Mouse (Mus musculus) neural tube, embryonic 14.5 days (tissue): Measurements from ENCODE around the gene Nedd9. TPM values are rescaled to one million over a fixed set of nuclear protein-coding genes. Genes with fewer than 3 reads are reported as not detected.

ENCODE experiments used
- ATAC-seq: fragments of 200-750 bp; cut with Nextera tagmentation; 2 replicates; pipeline ENCODE4 v1.8.0; 2017; ENCODE audit warnings: low read depth, mild to moderate bottlenecking, moderate TSS enrichment, moderate library complexity
- H3K27ac ChIP-seq: fragments of 300-500 bp; sonication (generic); 2 replicates; pipeline ENCODE4 v1.5.1; 2014; ENCODE audit warnings: low read depth, mild to moderate bottlenecking, control low read depth, low read length, moderate library complexity, mixed read lengths
- H3K27me3 ChIP-seq: fragments of 300-500 bp; sonication (generic); 2 replicates; pipeline ENCODE4 v1.6.1; 2014; ENCODE audit warnings: low read length; ENCODE audit not compliant: control insufficient read depth, insufficient read depth
- H3K36me3 ChIP-seq: fragments of 300-500 bp; sonication (generic); 2 replicates; pipeline ENCODE4 v1.6.1; 2014; ENCODE audit warnings: low read length, mixed read lengths; ENCODE audit not compliant: control insufficient read depth, insufficient read depth
- H3K4me1 ChIP-seq: fragments of 300-500 bp; sonication (generic); 2 replicates; pipeline ENCODE4 v1.6.1; 2014; ENCODE audit warnings: low read length; ENCODE audit not compliant: control insufficient read depth, insufficient read depth
- H3K4me2 ChIP-seq: fragments of 300-500 bp; sonication (generic); 2 replicates; pipeline ENCODE4 v1.6.1; 2014; ENCODE audit warnings: mild to moderate bottlenecking, low read depth, low read length, control low read depth
- H3K4me3 ChIP-seq: fragments of 300-500 bp; sonication (generic); 2 replicates; pipeline ENCODE4 v1.5.1; 2014; ENCODE audit warnings: low read depth, low read length, control low read depth, mixed read lengths
- H3K9ac ChIP-seq: fragments of 300-500 bp; sonication (generic); replicated peaks from 2 replicates; pipeline ENCODE4 v1.6.1; 2014; ENCODE audit warnings: low read depth, mild to moderate bottlenecking, control low read depth, low read length, mixed read lengths
- H3K9me3 ChIP-seq: fragments of 300-500 bp; sonication (generic); 2 replicates; pipeline ENCODE4 v1.6.1; 2016; ENCODE audit warnings: low read length; ENCODE audit not compliant: control insufficient read depth
- WGBS: fragments of 180-500 bp; shearing (Covaris S2); extraction: QIAGEN DNeasy Blood & Tissue Kit; methylation state at CpG from one replicate; pipeline ENCODE4 v1.1.7; 2014; 5-methylcytosine and 5-hydroxymethylcytosine counted together
- polyA plus RNA-seq: library from polyadenylated mRNA; unstranded; fragments of >200 nt; fragmentation: Nextera tagmentation; extraction: Ambion mirVana; gene quantifications from 2 replicates; pipeline ENCODE4 v1.2.1, GENCODE M21; 2014

Nedd9 gene
- polyA plus RNA-seq, 1 experiment from 2014 or later, result 15.1 TPM

DNA sequence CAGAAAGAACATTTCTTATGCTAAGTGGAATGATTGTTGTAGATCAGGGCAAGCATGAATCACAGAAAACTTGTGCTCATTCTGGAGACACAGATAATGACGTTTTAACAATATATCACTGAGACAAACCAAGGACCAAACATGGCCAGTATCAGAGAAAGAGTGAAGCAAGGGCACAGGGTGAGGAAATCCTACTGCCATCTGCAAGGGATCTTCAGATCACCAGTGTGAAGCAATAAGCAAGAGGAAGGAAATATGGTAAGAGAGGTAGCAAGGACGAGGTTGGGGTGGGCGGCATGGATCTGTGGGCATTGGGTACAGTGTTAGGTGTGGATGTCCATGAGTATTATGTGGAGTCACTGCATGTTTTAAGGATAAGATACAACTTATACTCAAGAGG, 13.6 kb upstream of the Nedd9 start:
- Histone ChIP-seq H3K27ac (no peak overlapping the region), H3K9ac (no peak overlapping the region), H3K4me3 (no peak overlapping the region), H3K4me1 (no peaks in the 10 kb centered on the region), H3K9me3 (no peaks in the 10 kb centered on the region), H3K4me2 (no peak overlapping the region), H3K27me3 (no peaks in the 10 kb centered on the region), H3K36me3 (no peaks in the 10 kb centered on the region)
- 87% methylated on average over 3 of the region's 3 CpGs for WGBS
- no peak for ATAC-seq

DNA sequence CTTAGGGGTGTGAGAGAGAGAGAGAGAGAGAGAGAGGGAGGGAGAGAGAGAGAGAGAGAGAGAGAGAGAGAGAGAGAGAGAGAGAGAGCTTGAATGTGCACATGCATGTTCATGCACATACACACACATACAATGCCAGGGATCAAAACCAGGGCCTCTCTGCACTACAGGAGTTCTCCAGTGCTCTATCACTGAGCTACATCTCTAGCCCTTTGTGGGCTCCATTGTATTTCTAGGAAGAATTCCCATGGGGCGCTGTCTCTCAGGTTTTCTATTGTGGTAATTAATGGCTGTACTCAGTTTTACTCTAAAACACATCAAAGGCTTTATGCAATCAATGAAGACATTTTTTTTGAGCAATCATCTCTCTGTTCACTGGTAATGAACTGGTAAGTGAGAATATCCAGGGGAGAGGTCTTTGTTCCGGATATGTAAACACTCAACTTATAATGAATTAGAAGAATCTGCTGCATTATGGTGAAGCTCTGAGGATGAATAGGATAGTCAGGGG, 11.5 kb upstream of the Nedd9 start:
- Histone ChIP-seq H3K9ac (no peak overlapping the region), H3K4me3 (no peak overlapping the region), H3K27ac (no peak overlapping the region), H3K4me2 (no peak overlapping the region), H3K4me1 (no peaks in the 10 kb centered on the region), H3K9me3 (no peaks in the 10 kb centered on the region), H3K36me3 (no peaks in the 10 kb centered on the region), H3K27me3 (no peaks in the 10 kb centered on the region)
- no peak for ATAC-seq
- 72% methylated on average over 2 of the region's 2 CpGs for WGBS

DNA sequence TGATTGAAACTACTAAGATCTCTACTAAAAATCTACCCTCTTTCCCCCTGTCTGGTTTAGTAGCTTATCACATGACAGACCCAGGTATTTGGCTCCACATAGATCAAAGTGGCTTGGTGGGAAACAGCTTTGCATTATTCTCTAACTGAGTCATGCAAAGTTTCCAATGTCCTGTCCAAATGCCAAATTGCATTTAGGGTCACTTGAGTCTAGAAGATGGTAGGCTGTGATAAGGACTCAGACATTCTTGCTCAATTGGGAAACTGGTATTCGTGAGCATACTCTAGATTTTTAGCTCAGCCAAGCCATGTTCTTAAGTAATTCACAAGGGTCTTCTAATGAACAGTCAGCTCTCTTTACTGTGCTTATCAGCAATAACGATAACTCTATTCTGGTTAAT, 7.5 kb upstream of the Nedd9 start:
- 90% methylated on average over 2 of the region's 2 CpGs for WGBS
- Histone ChIP-seq H3K36me3 (no peaks in the 10 kb centered on the region), H3K9ac (no peak overlapping the region), H3K27me3 (no peaks in the 10 kb centered on the region), H3K4me1 (no peaks in the 10 kb centered on the region), H3K27ac (no peak overlapping the region), H3K9me3 (no peaks in the 10 kb centered on the region), H3K4me2 (no peak overlapping the region), H3K4me3 (no peak overlapping the region)
- no peak for ATAC-seq

DNA sequence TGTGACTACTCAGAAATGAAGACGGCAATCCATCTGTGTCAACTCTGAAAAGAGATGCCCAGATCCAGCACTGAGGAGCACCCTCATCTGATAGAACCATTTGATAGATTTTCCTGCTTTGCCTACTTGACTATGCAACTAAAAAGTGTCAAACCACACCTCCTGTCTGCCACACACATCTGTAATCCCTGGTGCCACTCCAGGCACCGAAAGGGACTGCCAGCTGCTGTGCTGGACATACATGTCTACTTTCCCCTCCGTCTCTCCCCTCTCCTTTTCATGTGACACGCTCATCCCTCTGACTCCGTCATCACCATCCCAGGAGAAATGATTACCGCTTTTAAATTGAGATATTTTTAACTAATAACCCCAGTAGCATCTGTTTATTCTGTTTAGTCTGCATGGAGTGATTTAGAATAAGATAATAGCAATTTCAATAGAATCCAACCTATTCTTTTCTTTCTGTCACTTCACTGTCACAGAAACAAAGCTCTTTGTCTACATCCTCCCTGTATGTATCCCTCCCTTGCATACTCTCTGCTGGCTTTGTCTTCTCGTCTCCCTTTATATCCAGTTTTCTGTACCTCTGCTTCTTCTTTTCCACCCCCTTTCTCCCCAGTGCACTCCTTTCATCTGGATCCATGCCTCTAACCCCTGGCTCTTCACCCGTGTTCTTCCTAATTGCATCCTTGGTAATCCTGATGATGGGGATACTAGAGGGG, 5.0 kb upstream of the Nedd9 start:
- Histone ChIP-seq H3K9ac (no peak overlapping the region), H3K27me3 (no peaks in the 10 kb centered on the region), H3K4me3 (no peak overlapping the region), H3K9me3 (no peaks in the 10 kb centered on the region), H3K27ac (no peak overlapping the region), H3K4me2 (no peak overlapping the region), H3K36me3 (no peaks in the 10 kb centered on the region), H3K4me1 (no peaks in the 10 kb centered on the region)
- no peak for ATAC-seq
- 58% methylated on average over 8 of the region's 8 CpGs for WGBS

DNA sequence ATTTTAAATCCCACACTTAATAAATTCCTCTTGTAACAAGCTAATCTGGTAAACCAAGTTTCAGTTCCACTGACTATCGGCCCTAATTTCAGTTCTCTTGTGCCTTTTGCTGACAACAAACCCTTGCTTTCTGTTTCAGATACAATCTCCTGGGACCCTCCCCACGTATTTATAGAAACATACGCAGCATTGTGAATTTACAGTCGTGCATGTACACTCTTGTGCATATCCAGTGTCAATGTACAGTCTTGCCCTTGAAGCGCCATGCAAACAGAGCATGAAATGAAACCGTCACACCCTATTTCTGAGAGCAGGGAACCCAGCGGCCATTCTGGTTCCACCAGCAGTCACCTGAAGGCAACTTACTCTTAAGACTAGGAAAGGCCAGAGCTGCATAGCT, 4.4 kb upstream of the Nedd9 start:
- no peaks in the 10 kb centered on the region for H3K27me3 ChIP-seq
- WGBS, result 69% methylated on average over 7 of the region's 7 CpGs

DNA sequence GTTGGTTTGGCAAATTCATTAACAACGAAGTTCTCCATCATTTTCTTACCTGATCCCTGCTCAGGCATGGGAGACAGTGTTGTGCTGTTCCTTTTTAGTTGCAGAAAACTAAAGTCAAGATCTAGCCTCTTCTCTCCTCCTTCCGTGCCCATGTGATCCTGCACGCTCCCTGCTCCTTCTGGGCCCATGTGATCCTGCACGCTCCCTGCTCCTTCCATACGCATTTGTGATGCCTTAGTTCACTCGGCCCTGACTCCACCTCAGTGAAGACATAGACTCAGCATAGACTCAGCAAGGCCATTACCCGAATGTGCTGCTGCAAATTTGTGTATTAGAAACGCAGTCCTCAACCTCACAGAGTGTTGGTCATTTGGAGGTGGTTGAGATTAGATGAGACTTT, 3.1 kb upstream of the Nedd9 start:
- Histone ChIP-seq H3K27ac (no peak overlapping the region), H3K27me3 (no peaks in the 10 kb centered on the region), H3K9me3 (no peaks in the 10 kb centered on the region), H3K4me3 (no peak overlapping the region), H3K4me1 (no peaks in the 10 kb centered on the region), H3K4me2 (no peak overlapping the region), H3K9ac (no peak overlapping the region), H3K36me3 (no peaks in the 10 kb centered on the region)
- ATAC-seq, result no peak
- 59% methylated on average over 8 of the region's 8 CpGs for WGBS

More for the DNA sequence above, 4.4 kb upstream of the Nedd9 start:
- Histone ChIP-seq H3K4me3 (no peak overlapping the region), H3K27ac (no peak overlapping the region), H3K9ac (no peak overlapping the region), H3K4me1 (no peaks in the 10 kb centered on the region), H3K36me3 (no peaks in the 10 kb centered on the region), H3K9me3 (no peaks in the 10 kb centered on the region), H3K4me2 (no peak overlapping the region)
- ATAC-seq, result no peak

DNA sequence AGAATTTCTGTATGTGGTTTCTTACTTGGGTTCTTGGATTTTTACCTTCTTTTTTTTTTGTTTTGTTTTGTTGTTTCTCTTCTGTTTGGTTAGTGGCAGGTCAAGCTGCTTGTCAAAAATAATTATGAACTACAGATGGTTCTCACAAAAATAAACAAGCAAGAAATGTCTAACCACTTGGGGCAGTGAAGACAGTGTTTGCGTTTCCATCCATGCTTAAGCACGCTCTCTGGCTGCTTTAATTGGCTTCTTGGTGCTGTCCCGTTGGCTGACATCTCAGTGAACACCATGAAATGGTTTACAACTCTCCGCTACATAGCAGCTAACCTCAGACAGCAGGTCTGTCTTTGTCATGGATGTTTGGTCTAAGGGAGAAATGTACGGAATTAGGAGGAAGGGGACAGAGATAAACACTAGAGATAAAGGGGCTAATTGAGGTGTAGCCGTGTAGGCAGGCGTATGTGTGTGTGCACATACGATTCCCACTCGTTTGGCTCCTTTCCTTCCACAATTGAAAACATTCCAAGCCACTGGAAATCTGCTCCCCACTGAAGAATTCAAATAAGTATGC, 2.6 kb upstream of the Nedd9 start:
- no peak overlapping the region for H3K9ac ChIP-seq
- no peak overlapping the region for H3K4me3 ChIP-seq
- WGBS, result 57% methylated on average over 9 of the region's 9 CpGs
- no peak overlapping the region for H3K27ac ChIP-seq
- H3K36me3 ChIP-seq, result no peaks in the 10 kb centered on the region
- ATAC-seq, result no peak
- H3K4me2 ChIP-seq, result no peak overlapping the region
- H3K9me3 ChIP-seq, result no peaks in the 10 kb centered on the region
- H3K27me3 ChIP-seq, result no peaks in the 10 kb centered on the region
- H3K4me1 ChIP-seq, result no peaks in the 10 kb centered on the region

DNA sequence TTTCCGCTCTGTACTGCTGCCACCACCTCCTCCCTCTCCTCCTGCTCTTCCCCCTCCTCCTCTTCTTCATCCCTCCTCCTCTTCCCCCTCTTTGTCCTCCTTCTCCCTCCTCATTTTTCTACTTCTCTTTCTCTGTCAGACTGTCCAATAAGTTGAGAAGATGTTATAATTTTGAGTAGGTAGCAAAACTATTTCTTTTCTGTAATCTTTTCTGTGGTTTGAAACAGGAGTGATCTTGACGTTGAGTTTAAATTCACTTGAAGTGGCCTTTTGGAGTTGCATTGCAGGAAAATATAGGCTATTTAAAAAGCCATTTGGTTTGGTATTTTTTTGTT, 214 bp upstream of the Nedd9 start:
- WGBS, result 88% methylated on average over 2 of the region's 2 CpGs
- no peak for ATAC-seq
- Histone ChIP-seq H3K36me3 (no peaks in the 10 kb centered on the region), H3K9me3 (no peaks in the 10 kb centered on the region), H3K27ac (no peak overlapping the region), H3K4me3 (no peak overlapping the region), H3K27me3 (no peaks in the 10 kb centered on the region), H3K9ac (no peak overlapping the region), H3K4me1 (no peaks in the 10 kb centered on the region), H3K4me2 (no peak overlapping the region)

DNA sequence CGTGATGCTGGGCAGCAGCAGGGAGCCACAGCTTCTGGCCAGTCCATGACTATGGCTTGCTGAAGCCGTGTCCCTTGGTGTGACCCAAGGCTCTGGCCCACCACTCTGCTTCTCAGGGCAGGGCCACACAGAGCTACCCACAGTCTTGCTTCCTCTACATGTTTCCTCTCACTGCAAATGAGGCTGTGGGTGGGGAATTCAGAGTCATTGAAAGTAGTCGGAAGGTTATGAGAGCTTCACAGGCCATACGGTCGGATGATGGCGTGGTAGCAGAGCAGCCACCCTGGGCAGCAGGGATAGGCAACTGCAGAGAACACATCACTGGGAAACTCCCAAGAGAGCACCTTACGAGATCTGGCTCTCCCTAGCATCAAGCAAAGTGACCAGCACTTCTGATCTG, 3.2 kb downstream of the Nedd9 start:
- Histone ChIP-seq H3K27me3 (no peaks in the 10 kb centered on the region), H3K27ac (no peak overlapping the region), H3K4me1 (no peaks in the 10 kb centered on the region), H3K9me3 (no peaks in the 10 kb centered on the region), H3K4me2 (no peak overlapping the region), H3K9ac (no peak overlapping the region), H3K4me3 (no peak overlapping the region), H3K36me3 (no peaks in the 10 kb centered on the region)
- 90% methylated on average over 7 of the region's 7 CpGs for WGBS
- no peak for ATAC-seq
